Mouse (Mus musculus) left cerebral cortex, adult 2 months (tissue): ENCODE measurements around the gene Setd7. TPM values are rescaled to one million over a fixed set of nuclear protein-coding genes. Genes with fewer than 3 reads are reported as not detected.

ENCODE experiments used
- DNase-seq, 2 experiments: peaks; one replicate each; pipeline ENCODE4 v3.0.0; 2021 to 2022; ENCODE audit warnings: low spot score in 2 of 2, mixed read lengths in 1 of 2; ENCODE audit errors: extremely low spot score in 1 of 2
- H3K27ac ChIP-seq: fragments of 200-600 bp; 2 replicates; pipeline ENCODE4 v1.8.1; 2022
- H3K4me3 ChIP-seq: fragments of 200-600 bp; 2 replicates; pipeline ENCODE4 v1.8.1; 2022
- CTCF ChIP-seq: fragments of 200-600 bp; IDR thresholded peaks from 2 replicates; pipeline ENCODE4 v1.8.1; 2022; ENCODE audit warnings: antibody characterized with exemption, mild to moderate bottlenecking, moderate library complexity
- intact Hi-C: fragments of 180-260 bp; cut with DNase I; formaldehyde crosslinking; loops from one replicate; pipeline ENCODE4 v1.15.1; 2025
- total RNA-seq, 2 experiments: library from RNA; stranded (reverse); gene quantifications; 2 replicates each; pipeline ENCODE4 v1.2.3; 2021

Setd7 gene
- total RNA-seq, 2 experiments from 2014 or later, result 133 to 143 TPM

DNA sequence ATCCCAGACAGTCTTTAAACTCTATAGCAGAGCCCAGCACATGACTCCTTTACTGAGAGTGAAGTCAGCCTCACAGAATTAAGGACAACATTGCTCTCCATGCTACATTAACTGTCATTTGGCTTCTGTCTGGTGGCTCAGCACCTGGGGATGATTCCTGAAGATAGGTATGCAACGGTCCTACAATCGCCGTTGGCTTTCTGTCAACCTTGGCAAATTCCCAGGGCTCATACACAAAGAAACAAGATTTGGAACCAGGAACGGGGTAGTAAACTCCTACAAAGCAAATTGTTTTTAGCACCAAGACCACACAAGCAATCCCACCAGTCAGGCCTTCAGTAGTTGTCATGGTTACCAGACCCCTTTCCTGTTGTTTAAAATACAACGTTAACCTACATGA is 27.1 kb downstream of the Setd7 start:
- intact Hi-C loops, result no loop called here
- Histone ChIP-seq H3K4me3 (no peak overlapping the region), H3K27ac (no peak overlapping the region)
- no peak for DNase-seq
- no peak for TF ChIP-seq CTCF

DNA sequence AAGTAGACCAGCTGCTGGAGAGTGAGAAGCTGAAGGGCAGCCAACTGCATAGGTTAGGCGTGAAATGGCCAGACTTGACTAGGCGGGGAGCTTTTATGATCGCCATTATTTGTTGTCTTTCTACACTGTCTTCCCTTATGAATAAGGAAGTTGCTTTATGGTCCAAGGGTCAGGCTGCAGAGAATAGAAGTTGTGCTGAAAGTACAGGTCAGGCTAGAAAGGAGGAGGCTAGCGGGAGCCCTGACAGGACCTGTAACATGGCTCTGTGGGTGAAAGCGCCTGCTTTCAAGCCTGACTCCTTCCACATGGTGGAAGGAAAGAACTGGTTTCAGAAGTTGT is 28.4 kb downstream of the Setd7 start:
- Histone ChIP-seq H3K27ac (peak overlapping the region; percentile 47; the same call in 1 of the 2 replicates), H3K4me3 (no peak overlapping the region)
- TF ChIP-seq CTCF, result no peak
- intact Hi-C loops, result no loop called here
- DNase-seq, result no peak

DNA sequence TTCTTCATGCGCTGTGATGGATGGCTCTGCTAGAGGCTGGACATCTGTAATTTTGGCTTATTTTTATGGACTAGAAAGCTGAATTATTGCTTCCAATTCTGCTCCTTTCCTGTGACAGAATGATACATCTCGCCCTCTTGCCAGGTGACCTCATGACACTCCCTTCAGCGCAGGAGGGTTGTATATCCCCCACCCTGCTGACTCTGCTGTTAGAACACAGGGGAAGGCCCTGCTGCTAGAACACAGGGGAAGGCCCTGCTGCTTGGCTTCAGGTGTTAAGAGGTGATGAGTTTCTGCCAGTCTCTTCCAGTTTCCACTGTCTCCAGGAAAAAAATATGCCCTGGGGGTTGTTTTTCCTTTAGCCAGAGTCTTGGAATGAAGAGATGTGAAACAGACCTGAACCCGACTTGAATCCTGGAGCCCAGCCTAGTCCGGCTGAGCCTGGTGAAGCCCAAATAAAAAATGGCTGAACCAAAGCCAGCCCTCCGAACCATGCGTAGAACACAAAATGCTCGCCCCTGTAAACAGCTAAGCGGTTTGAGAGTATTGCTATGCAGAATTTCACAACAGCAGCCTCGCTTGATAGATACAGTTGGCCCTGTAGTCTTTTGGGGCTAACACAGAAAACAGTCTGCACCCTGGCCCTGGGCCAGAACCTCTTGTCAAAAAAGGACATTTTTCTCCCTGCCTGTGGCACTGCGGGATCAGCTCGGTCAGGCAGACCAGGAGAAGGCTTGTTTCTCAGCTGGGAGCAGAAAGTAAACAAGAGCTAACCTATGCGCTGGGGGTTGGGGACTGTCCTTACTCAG is 29.0 kb downstream of the Setd7 start:
- Histone ChIP-seq H3K27ac (no peak overlapping the region; the same call in 1 of the 2 replicates), H3K4me3 (no peak overlapping the region)
- TF ChIP-seq CTCF, result no peak
- intact Hi-C loops, result no loop called here
- no peak for DNase-seq

DNA sequence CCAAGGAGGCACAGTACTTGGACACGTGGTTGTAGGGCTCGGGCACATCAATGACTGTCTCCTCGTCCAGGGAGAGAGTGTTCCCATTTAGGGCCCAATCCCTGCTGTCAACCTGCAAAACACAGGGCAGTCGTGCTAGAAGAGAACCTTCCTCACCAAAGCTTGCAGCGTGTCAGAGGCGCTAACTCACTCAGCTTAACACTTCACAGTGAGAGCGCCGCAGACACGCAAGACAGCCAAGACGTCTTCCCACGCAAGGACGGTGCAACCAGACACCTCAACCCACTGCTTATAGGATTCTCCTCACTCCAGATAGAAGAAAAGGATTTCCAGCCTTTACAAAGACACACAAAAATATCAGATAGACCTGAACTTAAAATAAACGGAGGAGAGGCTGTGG is 33.8 kb downstream of the Setd7 start:
- intact Hi-C loops, result no loop called here
- no peak overlapping the region for H3K4me3 ChIP-seq
- H3K27ac ChIP-seq, result no peak overlapping the region; the same call in 1 of the 2 replicates
- DNase-seq, result peak; percentile 50 to 51
- TF ChIP-seq CTCF, result no peak

DNA sequence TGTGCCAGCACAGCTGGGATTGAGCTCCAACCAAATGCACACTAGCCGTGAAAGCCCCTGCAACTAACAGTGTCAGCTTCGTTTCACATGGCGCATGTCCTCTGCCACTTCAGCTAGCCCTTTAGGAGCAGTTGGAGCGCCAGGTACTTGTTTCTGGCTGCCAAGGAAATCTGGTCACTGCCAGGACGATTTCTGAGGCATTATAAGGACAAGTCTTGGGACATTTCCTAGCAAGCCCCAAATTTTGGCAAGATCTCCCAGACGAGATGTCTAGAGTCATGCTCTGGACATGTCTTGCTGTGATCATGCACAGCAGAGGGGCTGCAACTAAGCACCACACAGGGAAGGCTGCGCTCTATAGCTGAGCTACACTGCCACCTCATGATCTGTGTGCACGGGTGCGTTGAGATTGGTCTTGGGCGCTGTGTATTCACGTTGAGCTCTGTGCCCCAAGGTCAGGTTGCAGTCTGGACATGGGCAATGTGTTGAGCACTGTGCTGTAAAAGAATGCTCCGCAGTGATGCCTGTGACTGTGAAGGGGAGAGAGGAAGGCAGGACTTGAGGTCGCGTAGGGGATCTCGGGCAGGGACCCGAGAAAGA is 35.4 kb downstream of the Setd7 start:
- intact Hi-C loops, result no loop called here
- Histone ChIP-seq H3K27ac (no peak overlapping the region), H3K4me3 (no peak overlapping the region)
- DNase-seq, result no peak
- no peak for TF ChIP-seq CTCF

DNA sequence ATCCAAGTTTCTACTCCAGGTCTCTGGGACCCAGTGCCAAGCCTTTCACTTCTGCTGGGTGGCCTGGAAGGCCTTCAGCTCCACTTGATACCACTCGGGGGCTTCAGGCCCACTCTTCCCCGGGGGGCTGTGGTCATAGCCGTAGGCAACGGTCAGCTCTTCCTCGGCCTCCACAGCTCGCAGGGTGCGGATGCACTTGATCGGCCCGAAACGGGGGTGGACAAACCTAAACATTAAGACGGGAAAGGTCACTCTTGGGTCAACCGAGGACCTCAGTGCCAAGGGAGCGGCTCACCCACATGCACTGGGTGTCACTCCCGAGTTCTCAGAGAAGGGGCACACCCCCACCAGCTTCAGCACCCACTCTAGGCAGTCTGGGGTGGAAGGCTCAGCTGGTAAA is 39.4 kb downstream of the Setd7 start:
- Histone ChIP-seq H3K27ac (no peak overlapping the region), H3K4me3 (no peak overlapping the region)
- intact Hi-C loops, result no loop called here
- TF ChIP-seq CTCF, result no peak
- no peak for DNase-seq

DNA sequence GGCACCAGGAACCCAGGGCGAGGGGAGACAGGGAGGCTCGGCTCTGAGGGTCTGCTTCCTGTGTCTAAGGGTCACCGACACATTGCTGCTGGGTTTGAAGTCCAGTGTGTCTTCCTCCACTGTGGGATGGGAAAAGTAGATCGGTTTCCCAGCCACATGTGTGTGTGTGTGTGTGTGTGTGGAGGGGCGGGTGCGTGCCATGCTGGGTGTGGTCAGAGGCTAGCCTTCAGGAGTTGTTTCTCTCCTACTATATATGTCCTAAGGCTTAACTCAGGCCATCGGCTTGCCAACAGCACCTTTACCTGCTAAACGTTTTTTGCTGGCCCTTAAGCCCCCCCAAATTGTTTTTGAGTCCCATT is 41.9 kb downstream of the Setd7 start:
- no peak for TF ChIP-seq CTCF
- DNase-seq, result no peak
- intact Hi-C loops, result no loop called here
- Histone ChIP-seq H3K4me3 (no peak overlapping the region), H3K27ac (no peak overlapping the region)

DNA sequence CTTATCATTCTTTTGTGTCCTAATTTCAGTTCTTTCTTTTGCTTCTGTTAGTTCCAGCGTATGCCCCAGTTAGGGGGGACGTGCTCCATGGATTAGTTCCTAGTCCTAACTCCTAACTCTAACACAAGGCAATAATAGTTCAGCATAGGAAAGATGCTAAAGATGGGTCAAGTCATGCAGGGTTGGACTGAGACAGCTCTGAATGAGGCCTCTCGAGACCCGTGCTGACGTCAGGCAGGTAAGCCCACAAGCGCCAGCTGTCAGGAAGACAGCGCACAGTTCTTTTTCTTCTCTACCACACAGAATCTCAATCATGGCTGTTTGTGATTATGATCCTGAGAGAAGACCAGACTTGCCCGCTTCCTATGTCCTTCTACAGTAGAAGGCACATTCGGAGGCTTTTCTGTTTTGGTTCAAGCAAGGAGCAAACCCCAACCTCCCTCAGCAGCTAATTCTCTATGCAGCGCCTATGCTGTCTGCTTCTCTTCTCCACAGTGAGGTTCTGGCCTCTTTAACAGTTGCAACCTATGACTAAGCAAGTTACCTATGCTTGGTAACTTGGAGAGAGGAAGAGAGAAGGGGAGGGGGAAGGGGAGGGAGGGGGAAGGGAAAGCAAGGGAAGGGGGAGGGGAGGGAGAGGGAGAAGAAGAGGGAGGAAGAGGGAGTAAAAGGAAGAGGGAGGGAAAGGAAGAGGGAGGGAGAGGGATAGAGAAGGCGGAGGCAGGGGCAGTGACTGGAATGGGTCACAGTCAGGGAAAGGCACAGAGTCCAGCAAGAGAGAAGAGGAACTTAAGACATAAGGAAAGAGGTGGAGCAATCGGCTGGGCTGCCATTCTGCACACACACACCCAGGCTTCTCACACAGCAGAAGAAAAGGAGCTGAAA is 42.6 kb downstream of the Setd7 start:
- Histone ChIP-seq H3K4me3 (no peak overlapping the region), H3K27ac (no peak overlapping the region)
- intact Hi-C loops, result no loop called here
- TF ChIP-seq CTCF, result no peak
- DNase-seq, result no peak

DNA sequence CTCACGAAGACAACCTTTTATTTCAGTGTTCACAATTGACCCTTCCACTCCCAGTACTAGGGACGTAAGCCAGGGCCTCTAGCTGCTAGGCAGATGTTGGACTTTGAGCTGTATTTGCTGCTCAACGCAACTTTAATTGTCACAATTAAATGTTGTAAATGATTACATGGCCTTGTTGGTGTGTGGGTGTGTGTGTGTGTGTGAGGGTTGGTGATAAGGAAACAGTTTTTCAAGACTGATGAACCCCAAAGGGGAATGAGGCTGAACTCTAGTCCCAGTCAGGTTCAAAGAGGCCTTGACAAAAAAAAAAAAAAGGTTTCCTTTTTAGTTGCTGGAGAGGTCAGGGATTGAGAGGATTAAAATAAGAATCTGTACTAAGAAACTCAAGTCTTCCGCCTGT is 43.2 kb downstream of the Setd7 start:
- H3K4me3 ChIP-seq, result no peak overlapping the region
- TF ChIP-seq CTCF, result no peak
- H3K27ac ChIP-seq, result no peak overlapping the region
- DNase-seq, result no peak
- intact Hi-C loops, result no loop called here

DNA sequence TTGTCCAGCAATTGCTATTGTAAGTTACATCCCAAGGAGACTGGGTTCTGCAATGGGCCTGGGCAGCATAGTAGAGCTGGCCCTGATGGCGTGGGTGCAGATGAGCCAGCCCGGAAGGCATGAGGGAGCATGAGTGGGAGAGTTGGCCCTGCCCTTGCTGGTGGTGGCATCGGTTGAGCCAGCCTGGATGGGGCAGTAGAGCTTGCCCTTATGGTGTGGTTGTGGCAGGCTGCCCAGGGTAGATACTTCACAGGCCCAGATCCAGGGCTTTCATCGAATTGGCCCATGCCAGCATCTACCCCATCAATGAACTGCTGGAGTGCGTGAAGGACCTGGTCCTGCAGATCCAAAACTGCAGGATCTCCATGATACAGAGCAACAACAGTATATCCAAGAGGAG is 48.7 kb downstream of the Setd7 start:
- no peak overlapping the region for H3K27ac ChIP-seq
- H3K4me3 ChIP-seq, result no peak overlapping the region
- no peak for TF ChIP-seq CTCF
- intact Hi-C loops, result loop anchor here (1.0 to 2.0 kb wide), 3 partner anchors 49 to 731 kb away; partner anchors contain the start of gene Setd7
- DNase-seq, result no peak

DNA sequence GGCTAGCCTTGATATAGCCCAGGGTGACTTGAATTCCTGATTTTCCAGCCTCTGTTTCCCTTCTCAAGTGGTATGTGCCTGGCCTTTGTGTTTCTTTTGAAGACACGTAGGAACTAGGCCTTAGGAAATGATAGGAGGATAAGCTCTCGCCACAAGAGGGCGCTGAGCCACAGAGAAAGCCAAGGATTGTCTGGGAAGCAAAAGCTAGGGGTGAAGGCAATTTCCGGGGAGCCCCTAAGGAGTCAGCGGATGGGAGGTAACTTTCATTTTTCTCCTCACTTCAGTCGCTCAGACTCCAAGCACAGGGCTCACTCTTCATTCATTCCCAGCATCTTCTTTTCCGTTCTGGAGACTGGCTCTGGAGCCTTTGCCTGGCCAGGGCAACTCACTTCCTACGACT is 49.8 kb downstream of the Setd7 start:
- DNase-seq, result peak; percentile 70 to 81
- Histone ChIP-seq H3K27ac (no peak overlapping the region), H3K4me3 (no peak overlapping the region)
- peak; percentile 84 for TF ChIP-seq CTCF
- intact Hi-C loops, result loop anchor here (1.0 to 2.0 kb wide), 3 partner anchors 50 to 732 kb away; partner anchors contain the start of gene Setd7

DNA sequence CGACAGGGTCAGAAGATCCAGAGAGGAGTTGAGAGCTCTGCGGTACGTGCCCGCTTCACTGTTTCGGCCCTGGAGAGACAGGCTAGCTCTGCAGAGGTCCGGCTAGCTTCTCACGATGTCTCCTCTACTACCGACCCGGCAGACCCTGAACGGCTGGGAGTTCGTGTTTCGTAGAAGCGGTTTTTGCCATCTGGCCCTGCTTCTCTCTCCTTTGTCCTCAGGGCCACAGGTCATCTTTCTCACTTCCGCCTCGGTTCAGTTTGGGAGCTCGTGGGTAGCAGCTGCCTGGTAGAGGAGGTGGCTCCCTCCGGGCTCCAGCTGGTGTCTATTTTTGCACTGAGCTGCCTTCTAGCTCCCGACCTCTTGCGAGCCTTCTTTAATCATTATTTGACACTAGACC is 55.2 kb downstream of the Setd7 start:
- intact Hi-C loops, result no loop called here
- no peak for TF ChIP-seq CTCF
- Histone ChIP-seq H3K27ac (no peak overlapping the region), H3K4me3 (no peak overlapping the region)
- no peak for DNase-seq
